Mouse (Mus musculus) CH12.LX (cell line): ENCODE data around the gene 2810408A11Rik. TPM values are rescaled to one million over a fixed set of nuclear protein-coding genes. Genes with fewer than 3 reads are reported as not detected.
"Not testable (repeated sequence)": the region's sequence is repeated elsewhere in the genome, so short reads cannot be mapped to it uniquely, and the experiment has no call there.

ENCODE experiments used
- DNase-seq: peaks from one replicate; pipeline ENCODE4 v3.0.0-alpha.2; 2013; ENCODE audit errors: extremely low read depth
- H3K27ac ChIP-seq: 2 replicates; pipeline ENCODE4 v1.5.1; 2012; ENCODE audit warnings: low read depth, mild to moderate bottlenecking, control low read depth, moderate library complexity; ENCODE audit not compliant: insufficient read depth
- H3K27me3 ChIP-seq: replicated peaks from 2 replicates; pipeline ENCODE3; 2012; ENCODE audit warnings: inconsistent platforms
- H3K36me3 ChIP-seq, 2 experiments: replicated peaks in 1 of 2; 2 replicates each; pipeline versions ENCODE3 to v1.6.1; 2012; ENCODE audit warnings: inconsistent platforms in 1 of 2, low read length in 1 of 2, mild to moderate bottlenecking in 1 of 2, mixed read lengths in 1 of 2, moderate library complexity in 1 of 2; ENCODE audit not compliant: control insufficient read depth in 1 of 2, insufficient read depth in 1 of 2
- H3K4me1 ChIP-seq, 2 experiments: 2 replicates each; pipeline ENCODE4 v1.6.1; 2012; ENCODE audit warnings: inconsistent platforms in 1 of 2, moderate library complexity in 1 of 2; ENCODE audit not compliant: insufficient read depth in 2 of 2, control insufficient read depth in 1 of 2
- H3K4me2 ChIP-seq: 2 replicates; pipeline ENCODE4 v1.6.1; 2012; ENCODE audit warnings: low read depth, mild to moderate bottlenecking, control low read depth; ENCODE audit not compliant: poor library complexity, insufficient read depth, severe bottlenecking
- H3K4me3 ChIP-seq, 3 experiments: fragments of 150-350 bp in 1 of 3; sonication (generic) in 1 of 3; replicated peaks in 1 of 3; 2 replicates each; pipeline versions ENCODE3 to v1.5.1; 2011 to 2012; ENCODE audit warnings: low read depth in 2 of 3, low read length in 2 of 3, mild to moderate bottlenecking in 2 of 3, moderate library complexity in 2 of 3, control low read depth in 1 of 3, improper control_type of control experiment in 1 of 3, inconsistent platforms in 1 of 3, mixed read lengths in 1 of 3; ENCODE audit not compliant: poor library complexity in 1 of 3
- H3K79me2 ChIP-seq: replicated peaks from 2 replicates; pipeline ENCODE4 v1.6.1; 2012; ENCODE audit warnings: mild to moderate bottlenecking, moderate library complexity; ENCODE audit not compliant: control insufficient read depth, poor library complexity, insufficient read depth, severe bottlenecking; ENCODE audit errors: extremely low read depth
- H3K9ac ChIP-seq: 2 replicates; pipeline ENCODE4 v1.6.1; 2012; ENCODE audit warnings: low read depth, mild to moderate bottlenecking, control low read depth, moderate library complexity; ENCODE audit not compliant: insufficient read depth
- H3K9me3 ChIP-seq: replicated peaks from 2 replicates; pipeline ENCODE3; 2012; ENCODE audit warnings: low read length, inconsistent platforms, mixed read lengths
- CHD2 ChIP-seq: IDR thresholded peaks from 2 replicates; pipeline ENCODE4 v1.6.1; 2011; ENCODE audit warnings: low read length, improper control_type of control experiment
- CTCF ChIP-seq, 2 experiments: IDR thresholded peaks in 1 of 2; conservative IDR thresholded peaks in 1 of 2; 2 replicates each; pipeline ENCODE4 v1.5.1; 2011 to 2012; ENCODE audit warnings: low read depth in 2 of 2, low read length in 2 of 2, improper control_type of control experiment in 1 of 2, inconsistent platforms in 1 of 2, mild to moderate bottlenecking in 1 of 2, moderate library complexity in 1 of 2
- GABPA ChIP-seq: IDR thresholded peaks from 2 replicates; pipeline ENCODE4 v1.6.1; 2012; ENCODE audit warnings: low read depth, low read length, improper control_type of control experiment, inconsistent platforms; ENCODE audit not compliant: insufficient replicate concordance
- JUND ChIP-seq: conservative IDR thresholded peaks from 2 replicates; pipeline ENCODE4 v1.6.1; 2011; ENCODE audit warnings: low read depth, low read length, improper control_type of control experiment
- NELFE ChIP-seq: IDR thresholded peaks from 2 replicates; pipeline ENCODE4 v1.6.1; 2011; ENCODE audit warnings: low read depth, low read length, improper control_type of control experiment
- NRF1 ChIP-seq: IDR thresholded peaks from 2 replicates; pipeline ENCODE4 v1.6.1; 2014; ENCODE audit warnings: low read depth, mild to moderate bottlenecking, inconsistent platforms, low read length, improper control_type of control experiment, moderate library complexity
- POLR2A ChIP-seq: IDR thresholded peaks from 2 replicates; pipeline ENCODE4 v1.6.1; 2011; ENCODE audit warnings: low read depth, mild to moderate bottlenecking, improper control_type of control experiment, low read length
- POLR2AphosphoS2 ChIP-seq: IDR thresholded peaks from 2 replicates; pipeline ENCODE4 v1.6.1; 2011; ENCODE audit warnings: low read depth, low read length, improper control_type of control experiment
- RCOR1 ChIP-seq: conservative IDR thresholded peaks from 2 replicates; pipeline ENCODE4 v1.6.1; 2012; ENCODE audit warnings: low read depth, mild to moderate bottlenecking, inconsistent platforms, low read length, improper control_type of control experiment
- SMC3 ChIP-seq: IDR thresholded peaks from 2 replicates; pipeline ENCODE4 v1.6.1; 2011; ENCODE audit warnings: low read depth, low read length, improper control_type of control experiment
- TBP ChIP-seq: conservative IDR thresholded peaks from 2 replicates; pipeline ENCODE4 v1.6.1; 2011; ENCODE audit warnings: low read depth, low read length, improper control_type of control experiment
- ZMIZ1 ChIP-seq: IDR thresholded peaks from 2 replicates; pipeline ENCODE4 v1.6.1; 2012; ENCODE audit warnings: low read depth, mild to moderate bottlenecking, inconsistent platforms, low read length, improper control_type of control experiment
- dilution Hi-C: fragments of 300-500 bp; cut with MboI; formaldehyde crosslinking; loops from 2 replicates; pipeline ENCODE4 v1.14.3; 2020; ENCODE audit warnings: low sequenced_read_pairs; ENCODE audit not compliant: extremely low pct_unique_long_range_greater_than_20kb, extremely low pct_ligation_motif_present
- in situ Hi-C: fragments of 300-500 bp; cut with MboI; formaldehyde crosslinking; loops from 3 replicates; pipeline ENCODE4 v1.14.3; 2019; ENCODE audit warnings: low sequenced_read_pairs, low pct_ligation_motif_present, low pct_unique_long_range_greater_than_20kb, mixed read lengths
- polyA plus RNA-seq: library from polyadenylated mRNA; unstranded; fragments of >175 nt; gene quantifications from 2 replicates; pipeline ENCODE4 v1.2.1, GENCODE M21; 2012; ENCODE audit warnings: low read depth; ENCODE audit not compliant: insufficient read length
- total RNA-seq, 2 experiments: library from RNA; depleted of rRNA; stranded (reverse); fragments of 300-350 nt in 1 of 2; fragments of >200 nt in 1 of 2; gene quantifications; 2 replicates each; pipeline ENCODE4 v1.2.3; 2012 to 2014

2810408A11Rik gene
- total and polyA plus RNA-seq, 3 experiments, result 0.33 to 0.86 (median 0.59) TPM

- Histone ChIP-seq H3K9ac (no peak overlapping the region), H3K4me1 (peaks cover 21 to 60% of the 10 kb centered on the region in 2 experiments), H3K4me2 (no peak overlapping the region), H3K27ac (no peak overlapping the region), H3K9me3 (no peaks in the 10 kb centered on the region), H3K27me3 (no peaks in the 10 kb centered on the region), H3K79me2 (peaks cover 51% of the 10 kb centered on the region), H3K36me3 (peaks cover 51 to 63% of the 10 kb centered on the region in 2 experiments), H3K4me3 (no peak overlapping the region)
- in situ Hi-C loops, result loop anchor here (5.0 kb wide), 1 partner anchor 35 kb away; the partner anchor contains the start of gene Kctd11
- dilution Hi-C loops, result no loop called here
- no peak for DNase-seq
- no peak for TF ChIP-seq NRF1
- TF ChIP-seq POLR2A, result peak; percentile 53
Measured at GRCm38 (mm10) chr11:69917379-69917948, 16.7 kb upstream of the 2810408A11Rik start.

- H3K9me3 ChIP-seq, H3K4me2 ChIP-seq, H3K27ac ChIP-seq, H3K27me3 ChIP-seq, dilution Hi-C loops, H3K9ac ChIP-seq, H3K4me3 ChIP-seq, DNase-seq: not testable (repeated sequence)
- in situ Hi-C loops, result loop anchor here (5.0 kb wide), 1 partner anchor 35 kb away; the partner anchor contains the start of gene Kctd11
- peaks cover 51% of the 10 kb centered on the region for H3K79me2 ChIP-seq
- H3K4me1 ChIP-seq, result peaks cover 21 to 61% of the 10 kb centered on the region in 2 experiments
- peaks cover 56 to 70% of the 10 kb centered on the region in 2 experiments for H3K36me3 ChIP-seq
Measured at GRCm38 (mm10) chr11:69916652-69917378, 16.0 kb upstream of the 2810408A11Rik start.

GRCm38 (mm10) chr11:69915667-69916627 lies 15.2 kb upstream of the 2810408A11Rik start:
- no peak overlapping the region for H3K9ac ChIP-seq
- no peaks in the 10 kb centered on the region for H3K9me3 ChIP-seq
- peaks cover 65 to 79% of the 10 kb centered on the region in 2 experiments for H3K36me3 ChIP-seq
- TF ChIP-seq TBP (no peak), GABPA (no peak), RCOR1 (no peak), NELFE (no peak), ZMIZ1 (peak; percentile 70), JUND (no peak), CTCF (conservative IDR thresholded peaks at IDR 0.05 in 1 of 2, IDR thresholded peaks at IDR 0.05 in 1 of 2; ENCODE audit: low read depth in 2 of 2, low read length in 2 of 2) (peak in 1 of 2 experiments; percentile 6; a peak in 1 of 4 replicates), POLR2AphosphoS2 (peak; percentile 22), POLR2A (peak; percentile 55), SMC3 (no peak), CHD2 (peak; percentile 72)
- H3K79me2 ChIP-seq, result peaks cover 50% of the 10 kb centered on the region
- dilution Hi-C loops (no loop called here), in situ Hi-C loops (loop anchor here (5.0 kb wide), 1 partner anchor 34 kb away; the partner anchor contains the start of gene Kctd11)
- H3K4me2 ChIP-seq, result no peak overlapping the region
- H3K4me1 ChIP-seq, result peaks cover 21 to 61% of the 10 kb centered on the region in 2 experiments
- H3K4me3 ChIP-seq, result peak overlapping the region in 1 of 3 experiments; percentile 8
- no peaks in the 10 kb centered on the region for H3K27me3 ChIP-seq
- no peak overlapping the region for H3K27ac ChIP-seq
- no peak for DNase-seq
